Mouse (Mus musculus) left cerebral cortex, adult 11 months (tissue): ENCODE data around the gene Ptpn12.

Source experiments
- DNase-seq: peaks from one replicate; pipeline ENCODE4 v3.0.0; 2022; ENCODE audit warnings: low spot score

Ptpn12 gene

DNA sequence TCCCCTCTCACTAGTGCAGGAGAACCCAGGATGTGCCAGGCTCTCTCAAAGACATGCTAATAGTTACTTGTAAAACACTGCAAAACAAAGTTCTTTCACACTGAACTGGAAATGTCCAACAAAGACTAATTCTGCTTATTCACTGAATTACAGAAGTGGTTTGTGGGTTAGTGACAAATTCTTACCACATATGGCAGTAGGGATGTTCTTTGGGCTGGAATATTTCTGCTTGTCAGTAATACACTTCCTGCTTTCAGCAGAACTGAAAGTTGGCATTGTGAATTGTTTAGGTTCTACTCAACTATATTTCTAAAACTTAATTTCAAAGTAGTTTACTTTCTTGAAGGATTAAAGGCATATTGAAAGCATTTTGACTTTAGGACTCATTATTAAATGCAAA, 25.5 kb downstream of the Ptpn12 start:
- no peak for DNase-seq

DNA sequence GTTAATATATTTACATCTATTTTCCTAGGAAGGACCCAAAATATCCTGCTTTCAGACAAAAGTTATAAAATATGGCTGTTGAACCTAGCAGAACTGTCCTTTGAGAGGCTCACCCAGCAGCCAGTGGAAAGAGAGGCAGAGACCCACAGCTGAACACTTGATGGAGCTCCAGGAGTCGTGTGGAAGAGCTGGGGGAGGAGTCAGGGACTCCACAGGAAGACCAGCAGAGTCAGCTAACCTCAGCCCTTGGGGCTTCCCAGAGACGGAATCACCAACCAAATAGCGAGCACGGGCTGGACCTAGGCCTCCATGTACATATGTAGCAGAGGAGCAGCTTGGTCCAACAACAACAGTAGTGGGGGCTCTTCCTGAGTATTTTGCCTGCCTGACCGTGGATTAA, 38.6 kb downstream of the Ptpn12 start:
- DNase-seq = no peak

DNA sequence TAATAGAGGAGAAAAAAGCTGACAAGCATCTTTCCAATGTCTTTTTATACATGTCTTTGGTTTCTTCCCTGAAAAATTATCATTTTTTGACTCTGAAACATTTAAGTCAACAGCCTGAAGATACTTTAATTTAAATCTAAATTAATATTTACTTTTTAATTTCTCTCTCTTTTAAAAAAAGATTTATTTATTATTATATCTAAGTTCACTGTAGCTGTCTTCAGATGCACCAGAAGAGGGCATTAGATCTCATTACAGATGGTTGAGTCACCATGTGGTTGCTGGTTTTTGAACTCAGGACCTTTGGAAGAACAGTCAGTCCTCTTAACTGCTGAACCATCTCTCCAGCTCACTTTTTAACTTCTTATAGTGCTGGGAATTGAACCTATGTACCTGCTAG, 44.8 kb downstream of the Ptpn12 start:
- DNase-seq = no peak

DNA sequence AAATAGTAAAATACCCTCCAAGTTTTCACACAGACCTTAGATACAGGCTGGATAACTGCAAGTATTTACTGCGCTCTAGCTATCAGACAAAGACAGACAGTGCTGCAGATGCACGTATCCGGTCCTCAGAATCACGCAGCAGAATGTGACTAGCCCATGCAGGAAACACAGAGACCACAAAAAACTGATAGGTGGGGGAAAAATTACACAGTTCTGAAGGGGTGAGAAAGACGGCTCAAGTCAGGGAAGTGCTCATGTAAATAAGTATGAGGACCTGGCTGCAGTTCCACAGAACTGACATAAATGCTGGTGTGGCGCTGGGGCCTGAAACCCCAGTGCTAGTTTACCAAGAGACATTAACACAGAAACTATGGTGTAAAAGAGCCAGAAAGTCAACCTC, 53.0 kb downstream of the Ptpn12 start:
- no peak for DNase-seq

DNA sequence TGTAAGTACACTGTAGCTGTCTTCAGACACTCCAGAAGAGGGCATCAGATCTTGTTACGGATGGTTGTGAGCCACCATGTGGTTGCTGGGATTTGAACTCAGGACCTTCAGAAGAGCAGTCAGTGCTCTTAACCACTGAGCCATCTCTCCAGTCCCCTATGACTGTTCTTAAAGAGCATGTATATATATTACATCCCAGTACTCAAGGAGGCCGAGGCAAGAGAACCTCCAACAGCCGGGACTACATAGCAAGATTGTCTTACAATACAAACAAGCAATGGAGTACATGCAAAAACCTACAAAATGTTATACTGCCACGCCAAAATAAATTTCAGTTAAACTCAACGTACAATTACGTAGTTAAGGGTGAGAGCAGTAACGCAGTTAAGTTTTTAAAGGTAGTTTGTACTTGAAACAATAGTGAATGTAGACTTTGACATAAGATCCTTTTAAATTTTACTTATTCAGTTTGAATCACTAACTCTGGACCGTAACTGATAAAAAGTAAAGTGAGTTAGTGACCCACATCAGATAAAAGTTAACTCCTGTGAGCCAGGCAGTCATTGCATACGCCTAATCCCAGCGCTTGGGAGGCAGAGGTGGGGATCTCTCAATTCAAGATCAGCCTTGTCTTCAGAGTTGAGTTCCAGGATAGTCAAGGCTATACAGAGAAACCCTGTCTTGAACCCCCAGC, 53.9 kb downstream of the Ptpn12 start:
- DNase-seq = no peak

GRCm38 (mm10) chr5:20998427-20998826, 57.3 kb downstream of the Ptpn12 start:
- DNase-seq = no peak

DNA sequence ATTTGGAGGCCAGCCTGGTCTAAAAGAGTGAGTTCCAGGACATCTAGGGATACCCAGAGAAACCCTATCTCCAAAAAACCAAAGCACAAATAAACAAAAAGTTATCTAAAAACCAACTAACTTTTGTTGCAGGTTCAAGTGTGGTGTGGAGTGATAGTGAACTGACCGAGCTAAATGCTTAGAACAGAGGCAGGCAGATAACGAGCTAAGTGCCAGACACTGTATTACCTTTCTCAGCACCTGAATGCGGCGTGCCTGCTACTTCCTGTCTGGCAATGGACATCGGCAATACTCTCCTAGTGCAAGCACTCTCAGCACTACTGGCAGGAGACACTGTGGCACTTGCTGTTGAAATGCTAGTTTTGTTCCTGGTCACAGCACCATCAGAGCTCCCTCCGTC, 58.2 kb downstream of the Ptpn12 start:
- no peak for DNase-seq

GRCm38 (mm10) chr5:20990062-20990809, 65.5 kb downstream of the Ptpn12 start:
- DNase-seq = no peak

DNA sequence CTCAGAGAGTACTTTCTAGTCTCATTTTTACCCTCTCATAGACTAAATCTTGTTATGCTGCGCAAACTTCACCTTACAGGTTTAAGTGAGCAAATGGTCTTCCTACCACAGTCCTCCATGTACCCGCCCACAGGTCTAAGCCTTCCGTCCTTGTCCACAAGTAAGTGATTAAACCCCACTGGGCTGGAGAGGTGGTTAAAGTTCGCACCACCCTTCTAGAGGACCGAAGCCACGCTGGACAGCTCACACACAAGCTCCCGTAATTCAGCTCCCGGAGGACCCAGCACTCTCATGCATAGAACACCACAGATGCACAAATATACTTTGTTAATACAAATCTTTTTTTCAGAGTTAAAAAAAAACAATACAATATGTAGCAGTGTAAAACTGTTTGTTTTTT, 69.4 kb downstream of the Ptpn12 start:
- no peak for DNase-seq

- no peak for DNase-seq
Measured at GRCm38 (mm10) chr5:20983505-20983904, 72.2 kb downstream of the Ptpn12 start.

GRCm38 (mm10) chr5:20974690-20975089, 81.0 kb downstream of the Ptpn12 start:
- no peak for DNase-seq

DNA sequence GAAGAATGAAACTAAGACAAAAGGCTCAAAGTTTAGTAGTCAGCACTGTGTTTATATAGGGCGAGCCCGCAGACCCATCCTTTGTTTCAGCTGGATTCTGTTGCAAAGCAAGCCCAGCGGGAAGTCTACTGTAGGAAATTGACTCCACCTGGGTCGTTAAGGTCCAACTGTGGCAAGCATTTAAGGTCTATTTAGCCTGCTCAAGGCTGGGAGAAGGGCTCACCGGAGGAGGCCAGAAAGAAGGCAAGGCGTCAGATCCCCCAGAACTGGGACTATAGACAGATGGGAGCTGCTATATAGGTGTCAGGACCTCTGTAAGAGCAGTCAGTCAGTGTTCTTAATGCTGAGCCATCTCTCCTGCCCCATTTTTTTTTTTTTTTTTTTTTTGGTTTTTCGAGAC, 81.7 kb downstream of the Ptpn12 start:
- DNase-seq = no peak

- no peak for DNase-seq
Measured at GRCm38 (mm10) chr5:20973069-20973468, 82.6 kb downstream of the Ptpn12 start.

DNA sequence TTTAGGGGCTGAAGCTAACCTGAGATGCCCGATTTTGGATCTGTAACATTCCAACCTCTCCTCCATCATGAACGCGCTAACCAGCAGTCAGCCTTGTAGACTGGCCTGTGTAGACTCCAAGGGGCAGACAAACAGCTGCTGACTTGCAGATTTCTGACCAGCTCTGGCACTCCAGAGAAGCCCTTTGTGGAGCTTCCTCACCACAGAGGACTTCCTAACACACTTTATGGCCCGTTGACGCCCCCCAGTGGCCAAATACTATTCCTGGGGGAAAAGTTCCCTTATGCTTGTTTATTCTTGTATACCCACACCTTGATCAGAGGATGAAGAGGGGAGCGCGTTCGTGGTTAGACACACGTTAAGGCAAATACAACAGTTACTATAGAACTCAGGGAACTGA, 86.7 kb downstream of the Ptpn12 start:
- no peak for DNase-seq

DNA sequence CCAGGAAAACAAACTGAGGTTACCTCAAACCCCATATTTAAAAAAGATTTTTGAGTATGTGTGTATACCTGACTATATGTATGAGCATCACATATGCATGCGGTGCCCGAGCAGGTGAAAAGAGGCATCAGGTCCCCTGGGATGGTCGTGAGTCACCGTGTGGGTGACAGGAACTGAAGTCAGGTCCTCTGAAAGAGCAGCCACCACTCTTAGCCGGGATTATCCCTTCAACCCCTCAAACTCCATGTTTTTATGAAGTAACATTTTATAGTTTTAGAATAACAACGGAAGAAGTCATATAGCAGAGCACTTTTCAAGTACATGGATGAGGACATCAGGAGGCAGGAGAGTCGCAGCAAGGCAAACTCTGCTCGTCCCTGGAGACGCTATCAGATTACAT, 87.2 kb downstream of the Ptpn12 start:
- DNase-seq = no peak

- DNase-seq = no peak
Measured at GRCm38 (mm10) chr5:20967942-20968341, 87.8 kb downstream of the Ptpn12 start.

DNA sequence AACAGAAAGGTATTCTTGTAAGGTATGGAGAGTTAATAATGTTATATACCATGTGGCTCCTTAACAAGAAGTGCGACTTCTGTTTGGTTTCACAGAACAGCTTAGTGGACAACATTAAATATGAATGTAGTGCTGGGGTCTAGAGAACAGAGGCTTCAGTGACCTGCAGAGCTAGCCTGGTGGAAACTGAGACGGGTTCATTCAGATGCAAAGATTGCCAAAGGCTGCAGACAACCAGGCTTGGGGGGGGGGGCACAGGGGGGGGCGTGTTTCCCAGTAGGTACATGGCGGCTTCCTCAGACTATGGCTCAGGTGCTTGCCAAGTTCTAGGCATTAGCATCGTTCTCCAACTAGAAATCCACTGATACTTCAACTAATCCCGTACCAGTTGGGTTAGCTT, 91.3 kb downstream of the Ptpn12 start:
- no peak for DNase-seq

DNA sequence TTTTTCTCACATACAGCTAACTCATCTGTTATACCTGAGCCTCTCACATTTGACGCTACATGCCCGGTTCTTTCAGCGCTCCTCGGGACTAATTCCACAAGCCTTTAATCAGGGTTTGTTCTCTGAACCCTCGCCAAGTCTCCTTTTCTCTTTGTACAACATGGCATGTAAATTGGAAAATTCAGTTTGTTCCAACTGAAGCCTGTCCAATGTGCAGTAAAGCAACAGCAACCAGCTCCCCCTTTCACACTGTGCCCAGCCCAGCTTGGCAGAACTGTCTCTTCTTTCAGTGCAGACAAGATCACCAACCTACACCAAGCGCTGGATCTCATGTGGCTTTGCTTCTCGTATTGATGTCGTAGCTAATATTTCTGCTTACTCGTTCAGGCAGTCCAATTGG, 92.4 kb downstream of the Ptpn12 start:
- DNase-seq = no peak

DNA sequence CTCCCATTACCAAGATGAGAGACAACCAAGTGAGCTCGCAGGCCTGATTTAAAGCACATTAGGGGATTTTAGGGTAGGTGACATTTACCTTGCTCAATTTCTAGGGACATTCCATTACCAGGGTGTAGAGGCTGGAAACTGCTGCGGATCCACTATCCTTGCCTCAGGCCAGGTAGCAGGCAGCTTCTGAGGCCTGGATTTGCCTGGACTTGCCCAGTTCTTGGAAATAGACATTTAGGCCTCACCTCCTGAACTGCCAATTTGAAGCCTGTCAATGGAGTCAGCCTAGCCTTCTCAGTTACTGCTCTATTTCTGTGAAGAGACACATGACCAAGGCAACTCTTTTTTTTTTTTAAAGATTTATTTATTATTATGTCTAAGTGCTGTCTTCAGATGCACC, 94.8 kb downstream of the Ptpn12 start:
- DNase-seq = no peak

DNA sequence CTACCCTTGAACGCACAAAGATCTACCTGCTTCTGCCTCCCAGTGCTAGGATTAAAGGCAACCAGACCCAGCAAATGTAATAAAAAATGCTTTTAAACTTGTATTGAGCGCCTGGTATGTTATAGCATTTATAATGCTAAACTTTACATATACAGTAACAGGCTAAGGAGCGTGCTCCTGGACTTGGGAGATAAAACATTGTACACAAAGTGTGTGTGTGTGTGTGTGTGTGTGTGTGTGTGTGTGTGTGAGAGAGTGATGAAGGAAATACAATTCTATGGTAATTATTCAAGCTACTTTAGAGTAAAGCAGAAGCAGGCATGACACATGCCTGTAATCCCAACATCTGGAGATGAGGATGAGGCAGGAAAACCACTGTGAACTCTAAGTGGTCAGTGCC, 99.4 kb downstream of the Ptpn12 start, which contains the start of gene Rsbn1l:
Rsbn1l (minus strand) TSS at position 101 of the 400 bp plus-strand sequence.
- DNase-seq = no peak

DNA sequence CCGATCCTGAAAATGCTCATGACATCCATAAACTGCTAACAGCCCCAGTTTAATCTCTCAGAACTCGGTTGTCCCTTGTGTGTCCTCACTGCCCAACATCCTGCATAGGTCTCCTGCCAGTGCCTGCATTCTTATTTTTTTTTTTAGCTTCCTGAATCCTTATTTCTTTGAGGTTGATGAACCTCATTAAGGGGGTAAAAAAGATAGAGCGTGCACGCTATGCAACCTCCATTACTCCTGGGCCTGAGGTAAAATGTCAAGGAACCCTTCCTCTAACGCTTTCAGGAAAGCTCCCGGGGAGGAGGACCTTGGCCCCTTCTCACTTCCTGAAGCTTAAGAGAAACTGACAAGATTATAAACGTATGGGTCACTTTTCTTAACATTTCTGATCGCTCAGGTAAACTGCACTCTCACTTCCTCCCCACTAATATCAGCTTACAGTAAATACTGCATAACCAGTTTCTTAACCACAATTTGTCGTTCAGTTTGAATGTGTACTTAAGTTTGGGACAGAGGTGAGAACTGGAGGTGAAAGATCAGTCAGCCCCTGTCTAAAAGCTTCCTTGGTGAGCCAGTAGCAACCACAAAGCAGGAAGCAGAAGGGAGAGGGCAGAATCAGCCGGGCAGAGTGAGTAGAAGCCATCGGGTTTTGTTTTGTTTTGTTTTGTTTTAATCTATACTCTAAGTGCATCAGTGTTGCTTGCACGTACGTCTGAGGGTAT, 100.4 kb downstream of the Ptpn12 start:
- no peak for DNase-seq

DNA sequence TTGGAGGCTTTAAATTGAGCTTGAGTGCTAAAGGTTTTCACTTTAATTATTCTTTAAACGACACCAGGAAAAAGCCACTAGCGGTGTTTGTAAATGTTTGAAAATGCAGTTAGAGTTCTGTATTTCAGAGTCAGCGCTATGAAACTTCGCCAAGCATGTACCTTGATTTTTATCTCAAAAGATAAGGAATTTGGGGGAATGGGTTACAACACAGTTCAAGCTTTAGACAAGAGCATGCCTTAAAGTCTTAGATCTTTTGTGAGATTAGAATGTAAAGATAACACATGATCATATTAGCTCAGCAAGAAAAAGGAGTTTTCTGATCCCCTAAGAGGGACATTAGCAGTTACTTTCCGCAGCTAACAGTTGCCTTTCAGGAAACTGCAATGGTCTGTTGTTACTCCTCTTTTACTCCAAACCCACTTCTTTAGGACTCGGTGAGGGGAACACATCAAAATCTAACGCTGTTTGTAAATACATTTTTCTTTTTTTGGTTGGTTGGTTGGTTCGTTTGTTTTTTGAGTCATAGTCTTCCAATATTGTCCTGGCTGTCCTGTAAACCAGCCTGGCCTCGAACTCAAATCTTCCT, 103.3 kb downstream of the Ptpn12 start:
- no peak for DNase-seq
